Mouse (Mus musculus) lung, postnatal 36 days (tissue): Measurements from ENCODE around the gene Gm10375.
"Not testable (repeated sequence)": the region's sequence is repeated elsewhere in the genome, so short reads cannot be mapped to it uniquely, and the experiment has no call there.

Experiments
- DNase-seq: peaks from one replicate; pipeline ENCODE4 v3.0.0; 2022; ENCODE audit warnings: mixed read lengths

The Gm10375 gene

DNA sequence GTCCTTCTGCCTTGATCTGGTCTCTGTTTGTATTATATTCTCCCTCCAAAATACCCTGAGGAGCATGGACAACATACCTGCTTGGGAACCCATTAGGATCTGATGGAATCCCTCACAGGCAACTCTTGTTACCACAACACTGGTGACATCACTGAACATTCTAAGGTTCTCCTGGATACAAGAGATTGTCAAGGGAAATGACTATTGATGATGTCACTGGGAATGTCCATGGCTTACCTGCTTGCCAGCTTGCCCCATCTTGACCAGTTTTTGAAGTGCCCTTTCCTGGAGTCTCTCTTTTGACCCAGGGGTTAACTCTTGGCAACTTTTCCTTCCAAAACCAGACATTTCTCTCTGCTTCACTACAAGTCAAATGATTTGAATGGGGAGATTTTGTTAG lies at the start of gene Gm10375:
Gene Gm10375, minus strand, starts transcription at position 101 of the 400 bp plus-strand sequence.
- not testable (repeated sequence) for DNase-seq

DNA sequence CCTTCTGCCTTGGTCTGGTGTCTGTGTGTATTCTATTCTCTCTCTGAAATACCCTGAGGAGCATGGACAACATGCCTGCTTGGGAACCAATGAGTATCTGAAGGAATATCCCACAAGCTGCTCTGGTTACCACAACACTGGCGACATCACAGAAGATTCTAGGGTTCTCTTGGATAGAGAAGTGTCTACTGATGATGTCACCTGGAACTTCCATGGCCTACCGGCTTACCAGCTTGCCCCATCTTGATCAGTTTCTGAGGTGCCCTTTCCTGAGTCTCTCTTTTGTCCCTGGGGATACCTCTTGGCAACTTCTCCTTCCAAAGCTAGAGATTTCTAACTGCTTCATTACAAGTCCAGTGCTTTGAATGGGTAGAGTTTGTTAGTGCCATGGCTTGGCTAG lies 28.8 kb downstream of the Gm10375 start, which contains the start of gene Gm17654:
Gene Gm17654, minus strand, starts transcription at position 101 of the 400 bp plus-strand sequence.
- not testable (repeated sequence) for DNase-seq

DNA sequence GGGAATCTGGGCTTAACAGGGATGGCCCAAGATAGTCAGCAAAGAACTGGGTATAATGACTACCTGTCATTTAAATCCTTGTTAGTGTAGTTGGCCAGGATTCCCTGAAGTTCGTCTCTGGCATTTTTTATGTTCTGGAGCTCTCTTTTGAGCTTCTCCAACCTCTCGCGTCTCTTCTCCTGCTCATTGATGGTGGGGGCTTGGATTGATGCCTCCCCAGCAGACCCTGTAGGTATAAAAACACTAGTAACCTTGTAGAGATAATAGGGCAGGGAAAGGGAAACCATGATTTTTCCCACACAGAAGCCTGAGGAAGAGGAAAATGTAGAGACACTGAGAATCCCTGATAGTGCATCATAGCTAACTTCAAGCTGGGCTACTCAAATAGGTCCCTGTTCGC lies 29.8 kb downstream of the Gm10375 start:
- not testable (repeated sequence) for DNase-seq
